Mouse (Mus musculus) intestine, embryonic 14.5 days (tissue): ENCODE data around the gene Heatr5a. TPM values are rescaled to one million over a fixed set of nuclear protein-coding genes. Genes with fewer than 3 reads are reported as not detected.

ENCODE experiments used
- ATAC-seq: fragments of 200-750 bp; cut with Nextera tagmentation; replicated peaks from 2 replicates; pipeline ENCODE4 v1.8.0; 2017; ENCODE audit warnings: low read depth, moderate number of reproducible peaks, moderate TSS enrichment, moderate library complexity; ENCODE audit not compliant: low FRiP score, low TSS enrichment
- DNase-seq: peaks from one replicate; pipeline ENCODE4 v3.0.0-alpha.2; 2018; ENCODE audit warnings: low spot score
- H3K27ac ChIP-seq: fragments of 300-500 bp; sonication (generic); 2 replicates; pipeline ENCODE4 v1.5.1; 2014; ENCODE audit warnings: low read depth, mild to moderate bottlenecking, control low read depth
- H3K27me3 ChIP-seq: fragments of 300-500 bp; sonication (generic); replicated peaks from 2 replicates; pipeline ENCODE4 v1.6.1; 2014; ENCODE audit warnings: low read length, control low read depth; ENCODE audit not compliant: control insufficient read depth, insufficient read depth
- H3K36me3 ChIP-seq: fragments of 300-500 bp; sonication (generic); 2 replicates; pipeline ENCODE4 v1.6.1; 2014; ENCODE audit warnings: low read length, control low read depth; ENCODE audit not compliant: control insufficient read depth, insufficient read depth
- H3K4me1 ChIP-seq: fragments of 300-500 bp; sonication (generic); replicated peaks from 2 replicates; pipeline ENCODE4 v1.6.1; 2014; ENCODE audit warnings: low read length, control low read depth, mixed read lengths; ENCODE audit not compliant: control insufficient read depth, insufficient read depth
- H3K4me2 ChIP-seq: fragments of 300-500 bp; sonication (generic); 2 replicates; pipeline ENCODE4 v1.6.1; 2014; ENCODE audit warnings: low read length
- H3K4me3 ChIP-seq: fragments of 300-500 bp; sonication (generic); 2 replicates; pipeline ENCODE4 v1.5.1; 2014; ENCODE audit warnings: low read depth, low read length, control low read depth, mixed read lengths
- H3K9ac ChIP-seq: fragments of 300-500 bp; sonication (generic); 2 replicates; pipeline ENCODE4 v1.6.1; 2014; ENCODE audit warnings: mild to moderate bottlenecking, low read length
- H3K9me3 ChIP-seq: fragments of 300-500 bp; sonication (generic); 2 replicates; pipeline ENCODE4 v1.6.1; 2016; ENCODE audit warnings: low read length, control low read depth; ENCODE audit not compliant: control insufficient read depth
- WGBS: fragments of 180-500 bp; shearing (Covaris S2); extraction: QIAGEN DNeasy Blood & Tissue Kit; methylation state at CpG from one replicate; pipeline ENCODE4 v1.1.7; 2014; 5-methylcytosine and 5-hydroxymethylcytosine counted together
- polyA plus RNA-seq: library from polyadenylated mRNA; unstranded; fragments of >200 nt; fragmentation: Nextera tagmentation; extraction: Ambion mirVana; gene quantifications from 2 replicates; pipeline ENCODE4 v1.2.1, GENCODE M21; 2014

Heatr5a gene
- polyA plus RNA-seq, 1 experiment from 2014 or later, result 15.0 TPM

GRCm38 (mm10) chr12:51827958-51828650, 143.0 kb downstream of the Heatr5a start:
- peaks cover 20% of the 10 kb centered on the region for H3K36me3 ChIP-seq
- no peaks in the 10 kb centered on the region for H3K27me3 ChIP-seq
- H3K4me1 ChIP-seq, result peaks cover 16% of the 10 kb centered on the region
- H3K9ac ChIP-seq, result peak overlapping the region; percentile 99
- ATAC-seq (no peak), DNase-seq (no peak)
- peak overlapping the region; percentile 75 for H3K4me2 ChIP-seq
- peak overlapping the region; percentile 92 for H3K4me3 ChIP-seq
- no peaks in the 10 kb centered on the region for H3K9me3 ChIP-seq
- H3K27ac ChIP-seq, result peak overlapping the region; percentile 100
- 20% methylated on average over 6 of the region's 6 CpGs for WGBS

Other genes with a start within 250 kb of the Heatr5a start
- 41.1 and 43.3 TPM in 2 replicates for gene Hectd1, start 141.8 kb downstream of the Heatr5a start, polyA plus RNA-seq
- 25.4 and 29.1 TPM in 2 replicates for gene Dtd2, start 35.2 kb upstream of the Heatr5a start, polyA plus RNA-seq
- not detected in 2 replicates for gene Gpr33, start 56.7 kb upstream of the Heatr5a start, polyA plus RNA-seq
- 12.8 and 15.5 TPM in 2 replicates for gene Nubpl, start 126.4 kb upstream of the Heatr5a start, polyA plus RNA-seq